Mouse (Mus musculus): ENCODE data around the gene Tceal9.
"Not testable (repeated sequence)": the region's sequence is repeated elsewhere in the genome, so short reads cannot be mapped to it uniquely, and the experiment has no call there.

Gene Tceal9

DNA sequence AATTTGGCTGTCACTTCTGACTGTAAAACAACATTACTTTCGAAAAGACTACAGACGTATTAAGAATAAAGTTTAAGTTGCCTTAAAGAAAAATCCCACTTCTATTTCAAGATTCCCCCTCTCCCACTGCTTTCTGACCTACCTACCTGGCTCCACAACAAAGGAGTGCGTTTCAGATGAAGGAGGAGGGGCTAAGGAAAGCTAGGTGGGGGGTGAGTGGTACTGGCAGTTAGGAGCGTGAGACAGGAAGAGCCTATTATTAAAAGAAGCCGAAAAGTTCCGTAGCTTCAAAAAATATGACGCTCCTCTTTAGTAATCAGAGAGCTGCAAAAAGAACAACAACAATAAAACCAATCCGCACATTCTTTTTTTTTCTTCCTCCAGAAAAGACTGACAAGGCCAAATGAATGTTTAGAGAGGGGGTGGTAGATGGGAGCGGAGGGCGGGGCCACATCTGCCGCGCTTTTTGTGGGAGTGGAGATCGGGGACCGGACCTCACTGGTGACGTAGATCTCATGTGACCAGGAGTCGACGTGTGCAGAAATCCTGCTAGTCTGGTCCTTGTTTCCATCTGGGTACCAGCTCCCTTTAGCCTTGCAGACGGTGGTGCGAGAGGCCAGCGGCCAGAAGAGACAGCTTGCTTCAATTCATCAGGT lies at the start of gene Tceal9:
TSS of gene Tceal9 (plus strand) at position 506 of the 656 bp plus-strand sequence.
- DNase-seq (ENCODE audit: low spot score): peak; percentile 46

- no peak for DNase-seq (ENCODE audit: low spot score)
Measured at GRCm38 (mm10) chrX:136195193-136195944, 49.5 kb upstream of the Tceal9 start.

GRCm38 (mm10) chrX:136196873-136197272 lies 48.0 kb upstream of the Tceal9 start:
- DNase-seq (ENCODE audit: low spot score): no peak

DNA sequence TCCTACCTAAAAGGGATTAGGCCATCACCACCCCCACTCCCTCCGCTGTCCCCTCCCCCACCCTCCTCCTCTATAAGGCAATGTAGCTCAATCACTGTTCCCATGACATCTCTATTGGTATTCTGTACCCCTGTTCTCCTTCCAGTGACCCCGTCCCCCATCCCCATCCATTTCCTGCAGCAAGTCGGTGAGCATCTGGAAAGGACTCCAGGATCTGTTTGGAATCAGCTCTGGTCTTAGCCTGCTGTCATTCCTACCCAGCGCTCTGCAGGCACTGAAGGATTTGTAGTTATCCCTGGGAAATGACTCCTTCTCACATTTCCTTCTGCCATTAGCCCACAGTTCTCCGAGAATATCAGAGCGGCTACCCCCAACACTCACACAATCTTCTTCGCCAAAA lies 41.6 kb upstream of the Tceal9 start:
- DNase-seq (ENCODE audit: low spot score): no peak

- DNase-seq (ENCODE audit: low spot score): peak; percentile 39
Measured at GRCm38 (mm10) chrX:136203664-136204066, 41.2 kb upstream of the Tceal9 start, which contains the start of gene Tceal5. TSS of gene Tceal5 (minus strand) at chrX:136203876.

- DNase-seq (ENCODE audit: low spot score): no peak
Measured at GRCm38 (mm10) chrX:136204406-136204805, 40.5 kb upstream of the Tceal9 start.

- no peak for DNase-seq (ENCODE audit: low spot score)
Measured at GRCm38 (mm10) chrX:136213396-136213795, 31.5 kb upstream of the Tceal9 start.

- not testable (repeated sequence) for DNase-seq (ENCODE audit: low spot score)
Measured at GRCm38 (mm10) chrX:136214729-136215677, 29.9 kb upstream of the Tceal9 start, which contains the start of the genes Tceal7 and Bex1. TSS of gene Tceal7 (plus strand) at chrX:136214779. TSS of gene Bex1 (minus strand) at chrX:136215513.

- DNase-seq (ENCODE audit: low spot score): no peak
Measured at GRCm38 (mm10) chrX:136216303-136216702, 28.6 kb upstream of the Tceal9 start.

DNA sequence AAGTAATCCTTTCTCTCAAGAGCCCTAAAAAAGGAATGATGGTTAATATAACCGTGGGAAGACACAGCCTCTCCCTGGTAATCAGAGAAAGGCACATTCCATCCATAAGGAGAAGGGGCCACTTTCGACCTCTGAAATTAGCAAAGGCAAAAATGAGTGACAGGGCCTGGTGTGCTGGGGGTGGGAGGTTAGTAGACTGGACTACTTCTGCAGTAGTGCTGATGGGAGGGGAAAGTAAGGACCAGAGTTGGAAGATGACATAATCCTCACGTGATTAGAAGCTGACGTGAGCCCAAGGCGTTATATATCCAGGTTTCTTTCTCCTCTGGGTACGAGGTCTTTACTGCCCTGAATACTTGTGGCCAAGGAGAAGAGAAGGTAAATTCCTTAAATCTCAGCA lies 21.2 kb upstream of the Tceal9 start:
- DNase-seq (ENCODE audit: low spot score): no peak

GRCm38 (mm10) chrX:136227768-136228167 lies 17.1 kb upstream of the Tceal9 start:
- DNase-seq (ENCODE audit: low spot score): no peak

- no peak for DNase-seq (ENCODE audit: low spot score)
Measured at GRCm38 (mm10) chrX:136238118-136238517, 6.8 kb upstream of the Tceal9 start.

DNA sequence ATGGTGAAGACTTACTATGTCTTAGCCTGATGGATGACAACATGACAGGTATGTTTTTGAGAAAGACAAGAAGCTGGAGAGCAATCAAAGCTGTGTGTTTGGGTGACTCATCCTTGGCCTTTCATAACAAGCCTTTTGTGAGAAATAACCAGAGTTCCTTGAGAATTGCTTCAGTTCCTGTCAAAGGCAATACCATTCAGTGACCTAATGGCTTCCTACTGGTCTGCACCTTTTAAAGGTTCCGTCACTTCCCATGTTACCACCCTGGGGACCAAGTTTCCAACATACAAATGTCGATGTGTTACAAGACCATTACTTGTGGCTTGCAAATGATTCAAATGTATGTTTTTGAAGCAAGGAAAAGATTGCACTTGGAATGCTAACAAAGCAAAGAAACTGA lies 1.7 kb upstream of the Tceal9 start:
- no peak for DNase-seq (ENCODE audit: low spot score)

DNA sequence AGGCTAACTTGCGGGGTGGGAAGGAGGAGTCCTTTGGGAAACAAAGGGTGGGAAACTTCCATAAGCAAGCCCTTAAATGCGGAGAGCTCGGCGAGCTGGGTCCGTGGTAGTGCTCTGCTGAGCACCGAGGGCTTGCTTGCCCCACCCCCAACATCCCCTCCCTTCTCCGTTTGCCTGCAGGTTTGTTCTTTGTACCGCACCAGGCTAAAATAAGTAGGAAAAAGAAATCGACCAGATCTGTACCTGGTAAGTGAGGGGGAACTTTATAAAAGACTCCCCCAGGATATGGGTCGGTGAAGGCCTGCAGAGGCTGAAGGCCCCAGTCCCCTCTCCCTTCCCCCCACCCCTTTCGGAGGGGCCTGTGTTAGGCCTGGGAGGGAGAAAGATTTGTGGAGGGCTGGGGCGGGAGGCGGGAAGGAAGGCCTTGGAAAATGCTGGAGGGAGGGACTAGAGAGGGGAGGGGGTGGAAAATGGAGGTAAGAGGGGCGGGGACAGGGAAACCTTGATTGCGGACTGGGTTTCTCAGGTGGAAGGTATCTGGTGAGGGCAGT lies 717 bp downstream of the Tceal9 start:
- no peak for DNase-seq (ENCODE audit: low spot score)

GRCm38 (mm10) chrX:136248811-136249210 lies 3.9 kb downstream of the Tceal9 start:
- no peak for DNase-seq (ENCODE audit: low spot score)

DNA sequence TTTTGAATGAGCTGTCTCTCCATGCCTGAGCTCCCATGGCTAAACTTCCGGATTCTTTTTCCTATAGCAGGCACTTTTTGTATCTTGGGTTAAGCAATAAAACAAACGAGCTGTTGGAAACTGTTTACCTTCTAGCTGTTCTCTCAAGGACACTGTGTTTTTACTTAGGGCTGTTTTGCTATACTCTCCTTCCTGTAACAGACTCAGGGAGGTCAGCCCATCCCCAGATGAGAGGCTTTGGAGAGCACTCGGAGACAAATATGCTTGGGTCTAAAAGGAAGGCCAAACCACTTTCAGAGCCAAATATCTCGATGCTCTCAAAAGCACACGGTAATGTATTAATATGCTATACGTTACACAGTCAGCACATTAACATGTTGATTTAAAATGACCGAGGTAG lies 4.8 kb downstream of the Tceal9 start:
- no peak for DNase-seq (ENCODE audit: low spot score)

DNA sequence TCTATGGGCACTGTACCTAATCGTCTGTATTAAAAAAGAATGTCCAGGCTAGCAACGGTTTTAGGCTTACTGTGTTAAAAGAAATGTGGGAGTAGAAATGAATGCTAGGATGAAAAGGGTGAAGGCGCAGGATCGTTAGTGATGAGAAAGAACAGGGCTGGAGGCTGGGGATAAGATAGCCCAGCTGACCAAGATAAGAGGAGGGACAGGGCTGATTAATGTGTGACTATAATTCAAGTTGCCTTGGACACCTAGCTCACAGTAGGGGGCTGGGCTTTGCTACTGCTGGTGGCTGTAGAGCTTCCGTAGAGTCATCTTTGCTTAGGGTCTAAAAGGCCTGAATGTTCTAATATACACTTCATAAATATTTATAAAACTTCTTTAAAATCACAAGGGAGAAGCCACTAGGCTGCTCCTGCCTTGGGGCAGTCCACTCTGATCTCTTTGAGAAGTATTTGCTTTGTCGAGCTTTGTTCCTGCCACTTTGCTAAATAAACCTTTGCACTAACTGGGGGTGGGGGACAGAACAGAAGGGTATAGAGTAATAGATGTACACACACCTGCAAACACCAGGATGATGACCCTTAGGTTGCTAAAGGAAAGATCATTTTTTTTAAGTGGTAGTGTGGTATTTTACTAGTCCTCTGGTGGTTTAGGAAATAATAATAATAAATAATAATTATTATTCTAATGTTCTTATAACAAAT lies 7.3 kb downstream of the Tceal9 start:
- DNase-seq (ENCODE audit: low spot score): no peak

DNA sequence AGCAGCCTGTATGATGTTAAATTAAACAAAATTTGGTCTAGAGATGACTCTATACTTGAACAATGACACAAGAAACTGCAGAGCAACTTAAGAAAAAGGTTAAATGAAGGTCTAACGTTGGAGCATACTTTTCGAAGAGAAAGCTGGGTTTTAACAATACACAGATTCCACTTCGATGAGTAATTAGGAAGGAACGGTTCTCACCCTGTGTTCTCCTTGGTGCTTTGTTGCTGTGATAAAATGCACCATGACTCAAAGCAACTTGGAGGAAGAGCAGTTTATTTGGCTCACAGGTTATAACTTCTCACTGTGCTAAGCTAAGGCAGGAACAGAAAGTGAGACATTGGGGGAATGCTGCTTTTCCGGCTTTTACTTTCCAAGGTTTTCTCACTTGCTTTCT lies 22.8 kb downstream of the Tceal9 start:
- no peak for DNase-seq (ENCODE audit: low spot score)

GRCm38 (mm10) chrX:136268173-136268572 lies 23.3 kb downstream of the Tceal9 start:
- no peak for DNase-seq (ENCODE audit: low spot score)

- not testable (repeated sequence) for DNase-seq (ENCODE audit: low spot score)
Measured at GRCm38 (mm10) chrX:136269743-136270392, 25.0 kb downstream of the Tceal9 start, which contains the start of gene Bex3. TSS of gene Bex3 (plus strand) at chrX:136270253.
